Mouse (Mus musculus): ENCODE results near the gene Eef1g.

DNA sequence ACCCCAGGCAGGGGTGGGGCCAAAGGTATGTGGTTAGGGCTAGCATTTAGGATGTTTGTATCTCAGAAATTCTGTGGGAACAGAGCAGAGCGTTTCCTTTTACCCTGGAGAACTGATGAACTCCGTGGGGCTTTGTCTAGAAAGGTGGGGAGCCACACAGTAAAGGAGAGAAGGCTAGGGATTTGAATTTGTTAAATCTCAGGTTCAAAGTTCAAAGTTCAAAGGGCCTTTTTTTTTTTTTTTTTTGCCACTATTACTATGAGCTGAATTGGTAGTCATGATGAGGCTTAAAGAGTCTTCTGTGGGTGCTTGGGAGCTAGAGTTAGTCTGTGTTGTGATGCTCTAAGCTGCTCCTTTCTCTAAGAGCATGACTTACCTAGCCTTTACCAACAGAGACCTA, 30.1 kb upstream of the Eef1g start:
- no peak for TF ChIP-seq CTCF (IDR thresholded peaks at IDR 0.05; ENCODE audit: low read depth, low read length)
- no peak for TF ChIP-seq GATA1 (IDR thresholded peaks at IDR 0.05; ENCODE audit: borderline replicate concordance, low read length)
- TF ChIP-seq POLR2AphosphoS5 (IDR thresholded peaks at IDR 0.05; ENCODE audit: insufficient replicate concordance, low read depth, low read length), result no peak
- no peak for TF ChIP-seq GATA2 (IDR thresholded peaks at IDR 0.05; ENCODE audit: borderline replicate concordance, low read depth, low read length)
- no peak for TF ChIP-seq TAL1 (conservative IDR thresholded peaks at IDR 0.05; ENCODE audit: low read depth, low read length)
